Mouse (Mus musculus): ENCODE results near the gene Vmn1r66. TPM values are rescaled to one million over a fixed set of nuclear protein-coding genes. Genes with fewer than 3 reads are reported as not detected.

Vmn1r66 gene
- not detected in 2 replicates for total RNA-seq (2023)

DNA sequence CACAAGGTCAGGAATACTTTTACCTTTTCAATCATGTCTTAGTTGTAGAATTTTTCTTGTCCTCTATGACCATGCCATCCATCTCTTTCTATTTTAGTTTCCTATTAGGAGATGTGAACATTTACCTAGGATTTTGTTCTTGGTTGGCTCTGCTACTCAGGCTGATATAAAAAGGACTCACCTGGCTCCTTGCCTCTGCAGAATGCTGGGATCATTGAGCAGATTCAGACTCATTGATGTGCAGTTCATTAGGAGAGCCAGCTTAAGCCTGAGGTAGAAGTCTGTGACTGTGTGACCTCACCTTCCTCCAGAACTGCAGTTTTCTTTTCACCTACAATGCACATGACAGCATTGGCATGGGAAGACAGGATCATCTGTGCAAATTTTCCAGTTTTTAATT, at the start of gene Vmn1r66:
TSS of gene Vmn1r66 (minus strand) at position 101 of the 400 bp plus-strand sequence.

Other genes with a start within 250 kb of the Vmn1r66 start
- not detected in 2 replicates for gene Vmn2r50, start 224.7 kb downstream of the Vmn1r66 start, total RNA-seq (2023)
- gene Vmn2r51, start 172.3 kb downstream of the Vmn1r66 start, total RNA-seq (2023), result not detected in 2 replicates
- gene Vmn2r52, start 101.4 kb downstream of the Vmn1r66 start, total RNA-seq (2023), result 0.05 and 0.06 TPM in 2 replicates
- gene Vmn1r67, start 165.3 kb upstream of the Vmn1r66 start, total RNA-seq (2023), result not detected in 2 replicates
- 0.25 TPM in 1 of 2 replicates, not detected in the other for gene Zik1, start 217.4 kb upstream of the Vmn1r66 start, total RNA-seq (2023)